Mouse (Mus musculus) MEL (cell line): ENCODE data around the gene Gda. TPM values are rescaled to one million over a fixed set of nuclear protein-coding genes. Genes with fewer than 3 reads are reported as not detected.

ENCODE experiments used
- DNase-seq: peaks from one replicate; pipeline ENCODE4 v3.0.0; 2011; ENCODE audit warnings: low read depth, low spot score
- H3K27ac ChIP-seq: 2 replicates; pipeline ENCODE4 v1.5.1; 2012; ENCODE audit warnings: low read depth, mild to moderate bottlenecking, control low read depth, low read length, moderate library complexity; ENCODE audit not compliant: control insufficient read depth
- H3K27me3 ChIP-seq, 2 experiments: fragments of 150-350 bp in 1 of 2; sonication (generic) in 1 of 2; 2 replicates each; pipeline ENCODE4 v1.6.1; 2012; ENCODE audit warnings: low read length in 2 of 2, mild to moderate bottlenecking in 2 of 2, improper control_type of control experiment in 1 of 2, moderate library complexity in 1 of 2; ENCODE audit not compliant: insufficient read depth in 2 of 2, control insufficient read depth in 1 of 2
- H3K36me3 ChIP-seq, 2 experiments: 2 replicates each; pipeline ENCODE4 v1.6.1; 2012 to 2014; ENCODE audit warnings: low read length in 2 of 2, improper control_type of control experiment in 1 of 2, inconsistent platforms in 1 of 2, mild to moderate bottlenecking in 1 of 2; ENCODE audit not compliant: insufficient read depth in 2 of 2, control insufficient read depth in 1 of 2
- H3K4me1 ChIP-seq, 2 experiments: fragments of 150-350 bp in 1 of 2; sonication (generic) in 1 of 2; 2 replicates each; pipeline ENCODE4 v1.6.1; 2012; ENCODE audit warnings: low read length in 2 of 2, improper control_type of control experiment in 1 of 2, mild to moderate bottlenecking in 1 of 2; ENCODE audit not compliant: insufficient read depth in 2 of 2, control insufficient read depth in 1 of 2
- H3K4me3 ChIP-seq, 2 experiments: fragments of 150-350 bp in 1 of 2; sonication (generic) in 1 of 2; 2 replicates each; pipeline ENCODE4 v1.5.1; 2012; ENCODE audit warnings: low read depth in 2 of 2, low read length in 2 of 2, mild to moderate bottlenecking in 2 of 2, moderate library complexity in 2 of 2, control low read depth in 1 of 2, improper control_type of control experiment in 1 of 2; ENCODE audit not compliant: control insufficient read depth in 1 of 2, insufficient read depth in 1 of 2
- H3K79me2 ChIP-seq: 2 replicates; pipeline ENCODE4 v1.6.1; 2012; ENCODE audit warnings: mild to moderate bottlenecking, low read length, moderate library complexity; ENCODE audit not compliant: control insufficient read depth, poor library complexity, insufficient read depth
- H3K9ac ChIP-seq: 2 replicates; pipeline ENCODE4 v1.6.1; 2012; ENCODE audit warnings: low read depth, mild to moderate bottlenecking, control low read depth, low read length, moderate library complexity; ENCODE audit not compliant: control insufficient read depth, poor library complexity, severe bottlenecking
- H3K9me3 ChIP-seq: fragments of 150-350 bp; sonication (generic); replicated peaks from 2 replicates; pipeline ENCODE4 v1.6.1; 2012; ENCODE audit warnings: mild to moderate bottlenecking, low read length, improper control_type of control experiment, moderate library complexity; ENCODE audit not compliant: insufficient read depth
- CHD2 ChIP-seq: IDR thresholded peaks from 2 replicates; pipeline ENCODE4 v1.6.1; 2011; ENCODE audit warnings: low read length, improper control_type of control experiment
- CTCF ChIP-seq, 3 experiments: IDR thresholded peaks in 2 of 3; conservative IDR thresholded peaks in 1 of 3; 2 replicates each; pipeline ENCODE4 v1.5.1; 2011 to 2012; ENCODE audit warnings: low read length in 3 of 3, low read depth in 2 of 3, mild to moderate bottlenecking in 2 of 3, improper control_type of control experiment in 1 of 3, inconsistent platforms in 1 of 3, mixed read lengths in 1 of 3, moderate library complexity in 1 of 3; ENCODE audit not compliant: control insufficient read depth in 1 of 3, insufficient read depth in 1 of 3, poor library complexity in 1 of 3, severe bottlenecking in 1 of 3
- E2F4 ChIP-seq: IDR thresholded peaks from 2 replicates; pipeline ENCODE4 v1.6.1; 2011; ENCODE audit warnings: low read depth, low read length, improper control_type of control experiment, borderline replicate concordance
- ELF1 ChIP-seq: IDR thresholded peaks from 2 replicates; pipeline ENCODE4 v1.6.1; 2014; ENCODE audit warnings: low read depth, mild to moderate bottlenecking, inconsistent platforms, low read length, improper control_type of control experiment, moderate library complexity
- ETS1 ChIP-seq: IDR thresholded peaks from 2 replicates; pipeline ENCODE4 v1.6.1; 2012; ENCODE audit warnings: low read depth, mild to moderate bottlenecking, inconsistent platforms, low read length, improper control_type of control experiment, moderate library complexity
- KAT2A ChIP-seq: conservative IDR thresholded peaks from 2 replicates; pipeline ENCODE4 v1.6.1; 2012; ENCODE audit warnings: low read depth, low read length, improper control_type of control experiment, inconsistent platforms
- MAFK ChIP-seq: IDR thresholded peaks from 2 replicates; pipeline ENCODE4 v1.6.1; 2011; ENCODE audit warnings: low read depth, mild to moderate bottlenecking, low read length, improper control_type of control experiment, borderline replicate concordance
- MAZ ChIP-seq: IDR thresholded peaks from 2 replicates; pipeline ENCODE4 v1.6.1; 2012; ENCODE audit warnings: low read depth, mild to moderate bottlenecking, inconsistent platforms, low read length, improper control_type of control experiment
- MXI1 ChIP-seq: IDR thresholded peaks from 2 replicates; pipeline ENCODE4 v1.6.1; 2011; ENCODE audit warnings: mild to moderate bottlenecking, low read depth, low read length, improper control_type of control experiment
- MYB ChIP-seq: IDR thresholded peaks from 2 replicates; pipeline ENCODE4 v1.6.1; 2011; ENCODE audit warnings: mild to moderate bottlenecking, low read depth, low read length, improper control_type of control experiment
- MYC ChIP-seq: IDR thresholded peaks from 2 replicates; pipeline ENCODE4 v1.6.1; 2011; ENCODE audit warnings: low read depth, mild to moderate bottlenecking, low read length, improper control_type of control experiment, moderate library complexity
- POLR2A ChIP-seq, 2 experiments: IDR thresholded peaks; 2 replicates each; pipeline ENCODE4 v1.6.1; 2011 to 2012; ENCODE audit warnings: low read length in 2 of 2, mild to moderate bottlenecking in 2 of 2, control low read depth in 1 of 2, improper control_type of control experiment in 1 of 2, low read depth in 1 of 2, moderate library complexity in 1 of 2; ENCODE audit not compliant: control insufficient read depth in 1 of 2, insufficient read depth in 1 of 2, poor library complexity in 1 of 2
- POLR2AphosphoS5 ChIP-seq: IDR thresholded peaks from 2 replicates; pipeline ENCODE4 v1.6.1; 2012; ENCODE audit warnings: low read depth, borderline replicate concordance, mild to moderate bottlenecking, inconsistent platforms, low read length, moderate library complexity, mixed read lengths
- SMC3 ChIP-seq: IDR thresholded peaks from 2 replicates; pipeline ENCODE4 v1.6.1; 2011; ENCODE audit warnings: low read depth, low read length, improper control_type of control experiment
- TAL1 ChIP-seq: IDR thresholded peaks from 2 replicates; pipeline ENCODE4 v1.6.1; 2012; ENCODE audit warnings: mild to moderate bottlenecking, inconsistent platforms, low read length, moderate library complexity, mixed read lengths
- polyA plus RNA-seq, 2 experiments: library from polyadenylated mRNA; stranded (reverse) in 1 of 2; unstranded in 1 of 2; fragments of >175 nt in 1 of 2; fragments of >200 nt in 1 of 2; gene quantifications; 2 replicates each; pipeline versions ENCODE4 v1.2.1 to v1.2.4; 2012; ENCODE audit warnings: low replicate concordance in 2 of 2, low read depth in 1 of 2; ENCODE audit not compliant: insufficient read length in 2 of 2, insufficient read depth in 1 of 2, missing spikeins in 1 of 2
- total RNA-seq: library from RNA; depleted of rRNA; stranded (reverse); fragments of 300-350 nt; gene quantifications from 2 replicates; pipeline ENCODE4 v1.2.3, GENCODE M21; 2012

Gda gene
- total and polyA plus RNA-seq, 3 experiments = 0.38 to 2.9 TPM; not detected in 1

DNA sequence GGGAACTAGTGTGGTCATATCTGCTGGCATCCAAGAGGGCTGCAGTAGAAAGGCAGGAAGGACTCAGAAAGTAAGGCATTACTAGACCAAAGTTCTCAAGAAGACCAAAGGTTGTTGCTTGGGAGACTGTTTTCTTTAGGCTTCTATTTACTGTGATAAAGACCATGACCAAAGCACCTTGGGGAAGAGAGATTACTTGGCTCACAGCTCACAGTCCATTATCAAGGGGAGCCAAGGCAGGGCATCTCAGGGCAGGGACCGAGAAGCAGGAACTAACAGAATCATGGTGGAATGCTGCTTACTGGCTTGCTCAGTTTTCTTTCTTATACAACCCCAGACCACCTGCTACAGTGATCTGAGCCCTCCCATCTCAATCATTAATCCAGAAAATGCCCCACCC, 65.9 kb downstream of the Gda start (continued):
- TF ChIP-seq MAFK = peak; percentile 46; the same call in 1 of the 2 replicates
- no peak for TF ChIP-seq KAT2A

DNA sequence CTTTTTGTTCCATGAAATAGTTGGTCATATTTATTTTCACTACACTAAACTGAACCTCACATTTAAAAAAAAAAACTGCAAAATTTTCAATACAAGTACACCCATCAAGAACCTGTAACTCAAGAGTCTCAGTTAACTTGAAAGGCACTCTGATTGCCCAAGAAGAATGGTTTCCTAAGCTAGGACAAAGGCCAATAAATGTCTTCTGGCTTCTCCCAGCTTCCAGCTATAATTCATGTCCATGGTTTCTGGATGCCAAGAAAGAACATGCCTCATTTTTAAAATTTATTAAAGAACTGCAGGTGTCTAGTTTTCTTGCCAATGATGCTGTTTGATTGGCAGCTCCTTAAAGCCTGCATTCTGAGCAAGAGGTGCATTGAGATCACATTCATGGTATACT, 75.3 kb downstream of the Gda start:
- Histone ChIP-seq H3K27ac (no peak overlapping the region), H3K9ac (no peak overlapping the region), H3K4me1 (no peaks in the 10 kb centered on the region; a peak in 1 of 4 replicates), H3K4me3 (no peak overlapping the region), H3K27me3 (no peaks in the 10 kb centered on the region), H3K9me3 (no peaks in the 10 kb centered on the region), H3K79me2 (no peaks in the 10 kb centered on the region), H3K36me3 (no peaks in the 10 kb centered on the region; a peak in 1 of 4 replicates)
- no peak for DNase-seq
- TF ChIP-seq TAL1 (no peak), MAZ (no peak), CHD2 (no peak), E2F4 (no peak), POLR2A (IDR thresholded peaks at IDR 0.05; ENCODE audit: control insufficient read depth in 1 of 2, insufficient read depth in 1 of 2, low read depth in 1 of 2, low read length in 2 of 2, poor library complexity in 1 of 2) (no peak), MYB (no peak), ELF1 (no peak), POLR2AphosphoS5 (no peak), CTCF (IDR thresholded peaks at IDR 0.05 in 2 of 3, conservative IDR thresholded peaks at IDR 0.05 in 1 of 3; ENCODE audit: control insufficient read depth in 1 of 3, insufficient read depth in 1 of 3, low read depth in 2 of 3, low read length in 3 of 3, poor library complexity in 1 of 3, severe bottlenecking in 1 of 3) (no peak), SMC3 (no peak), MXI1 (no peak)

- no peaks in the 10 kb centered on the region for H3K9me3 ChIP-seq
- no peak overlapping the region for H3K9ac ChIP-seq
- H3K4me3 ChIP-seq = no peak overlapping the region
- no peaks in the 10 kb centered on the region for H3K79me2 ChIP-seq
- no peaks in the 10 kb centered on the region for H3K27me3 ChIP-seq
- TF ChIP-seq CHD2 (no peak), MYC (no peak)
- H3K36me3 ChIP-seq = peaks cover 0 to 5% of the 10 kb centered on the region in 2 experiments; a peak in 2 of 4 replicates
- H3K4me1 ChIP-seq = peaks cover 0 to 3% of the 10 kb centered on the region in 2 experiments; a peak in 1 of 4 replicates
- H3K27ac ChIP-seq = no peak overlapping the region
- DNase-seq = no peak
Measured at GRCm38 (mm10) chr19:21396364-21396763, 76.9 kb downstream of the Gda start.

DNA sequence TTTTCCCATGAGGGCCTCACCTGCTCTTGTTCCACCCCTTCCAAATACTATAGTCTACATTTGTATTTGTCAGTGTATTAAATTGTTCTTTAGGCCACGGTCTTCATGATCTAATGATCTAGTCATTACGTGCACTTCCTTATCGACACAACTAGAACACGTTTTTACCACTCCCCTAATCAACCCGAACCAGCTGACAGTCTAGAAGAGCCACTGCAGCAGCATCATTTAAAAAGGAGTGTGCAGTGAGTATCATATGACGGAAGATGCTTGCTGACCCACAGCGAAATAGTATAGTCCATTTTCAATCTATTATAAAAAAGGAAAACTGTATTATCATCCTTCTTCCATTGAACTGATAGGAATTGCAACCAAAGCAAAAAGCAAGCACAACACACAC, 82.3 kb downstream of the Gda start:
- no peak for DNase-seq
- Histone ChIP-seq H3K36me3 (peaks cover 0 to 5% of the 10 kb centered on the region in 2 experiments; a peak in 2 of 4 replicates), H3K4me3 (no peak overlapping the region), H3K9ac (no peak overlapping the region), H3K9me3 (no peaks in the 10 kb centered on the region), H3K27ac (no peak overlapping the region), H3K4me1 (peaks cover 0 to 3% of the 10 kb centered on the region in 2 experiments; a peak in 1 of 4 replicates), H3K79me2 (no peaks in the 10 kb centered on the region), H3K27me3 (no peaks in the 10 kb centered on the region)
- TF ChIP-seq KAT2A (no peak), ETS1 (no peak), MAZ (no peak)
